Mouse (Mus musculus) stomach, embryonic 15.5 days (tissue): Measurements from ENCODE around the gene Foxred2. TPM values are rescaled to one million over a fixed set of nuclear protein-coding genes. Genes with fewer than 3 reads are reported as not detected.
A peak's percentile ranks its signal among the peaks of the same experiment; 100 is the strongest.

ENCODE experiments used
- ATAC-seq: fragments of 200-750 bp; cut with Nextera tagmentation; 2 replicates; pipeline ENCODE4 v1.8.0; 2017; ENCODE audit warnings: low read depth, moderate number of reproducible peaks, moderate TSS enrichment; ENCODE audit not compliant: insufficient read depth, low FRiP score
- H3K27ac ChIP-seq: fragments of 300-500 bp; sonication (generic); 2 replicates; pipeline ENCODE4 v1.5.1; 2015; ENCODE audit warnings: mild to moderate bottlenecking, inconsistent platforms
- H3K27me3 ChIP-seq: fragments of 300-500 bp; sonication (generic); replicated peaks from 2 replicates; pipeline ENCODE4 v1.6.1; 2015; ENCODE audit warnings: inconsistent platforms
- H3K36me3 ChIP-seq: fragments of 300-500 bp; sonication (generic); 2 replicates; pipeline ENCODE4 v1.6.1; 2015; ENCODE audit warnings: inconsistent platforms
- H3K4me1 ChIP-seq: fragments of 300-500 bp; sonication (generic); 2 replicates; pipeline ENCODE4 v1.6.1; 2015; ENCODE audit warnings: inconsistent platforms
- H3K4me2 ChIP-seq: fragments of 300-500 bp; sonication (generic); 2 replicates; pipeline ENCODE4 v1.6.1; 2015; ENCODE audit warnings: mild to moderate bottlenecking, inconsistent platforms
- H3K4me3 ChIP-seq: fragments of 300-500 bp; sonication (generic); replicated peaks from 2 replicates; pipeline ENCODE4 v1.5.1; 2015; ENCODE audit warnings: inconsistent platforms
- H3K9ac ChIP-seq: fragments of 300-500 bp; sonication (generic); 2 replicates; pipeline ENCODE4 v1.6.1; 2015; ENCODE audit warnings: inconsistent platforms
- H3K9me3 ChIP-seq: fragments of 300-500 bp; sonication (generic); 2 replicates; pipeline ENCODE4 v1.6.1; 2016; ENCODE audit warnings: inconsistent platforms
- WGBS: fragments of 180-500 bp; shearing (Covaris S2); methylation state at CpG from one replicate; pipeline ENCODE4 v1.1.7; 2015; 5-methylcytosine and 5-hydroxymethylcytosine counted together
- polyA plus RNA-seq: library from polyadenylated mRNA; unstranded; fragments of >200 nt; fragmentation: Nextera tagmentation; extraction: Ambion mirVana; gene quantifications from 2 replicates; pipeline ENCODE4 v1.2.1, GENCODE M21; 2015

Gene Foxred2
- polyA plus RNA-seq, 1 experiment from 2014 or later = 3.1 TPM

DNA sequence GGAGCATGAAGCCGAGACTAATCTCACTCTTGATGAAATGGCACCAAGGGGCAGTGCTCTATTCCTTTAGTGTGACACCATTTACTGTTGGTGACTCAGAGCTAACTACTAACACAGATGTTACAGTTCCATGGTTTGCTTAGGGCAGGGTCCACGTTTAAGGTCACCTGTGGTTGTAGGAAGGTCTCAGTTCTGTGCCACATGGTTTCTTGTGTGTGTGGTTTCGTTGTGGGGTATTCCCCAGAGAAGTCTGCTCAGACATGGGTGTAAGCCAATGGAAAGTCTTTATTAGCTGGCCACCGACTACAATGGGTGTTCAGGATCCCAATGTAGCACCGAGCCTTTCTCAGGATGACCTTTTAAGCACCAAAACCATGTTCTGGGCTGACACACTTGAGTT, 18.0 kb downstream of the Foxred2 start:
- Histone ChIP-seq H3K36me3 (no peaks in the 10 kb centered on the region), H3K4me2 (no peak overlapping the region), H3K27ac (no peak overlapping the region), H3K9me3 (no peaks in the 10 kb centered on the region), H3K9ac (no peak overlapping the region), H3K4me1 (peaks cover 9% of the 10 kb centered on the region; the same call in 1 of the 2 replicates), H3K27me3 (0 out of 2 replicates have a peak, but pooled peaks cover 4% of the 10 kb centered on the region), H3K4me3 (no peak overlapping the region)
- WGBS = 75% methylated on average over 5 of the region's 5 CpGs
- no peak for ATAC-seq

GRCm38 (mm10) chr15:77935673-77936375, 20.7 kb downstream of the Foxred2 start:
- 74% methylated on average over 14 of the region's 14 CpGs for WGBS
- H3K9me3 ChIP-seq = no peaks in the 10 kb centered on the region
- peaks cover 11% of the 10 kb centered on the region; the same call in 1 of the 2 replicates for H3K4me1 ChIP-seq
- ATAC-seq = no peak
- no peak overlapping the region for H3K4me2 ChIP-seq
- 0 out of 2 replicates have a peak, but pooled peaks cover 4% of the 10 kb centered on the region for H3K27me3 ChIP-seq
- H3K27ac ChIP-seq = no peak overlapping the region
- H3K36me3 ChIP-seq = no peaks in the 10 kb centered on the region
- H3K4me3 ChIP-seq = no peak overlapping the region
- no peak overlapping the region for H3K9ac ChIP-seq

GRCm38 (mm10) chr15:77934968-77935367, 21.6 kb downstream of the Foxred2 start:
- H3K9me3 ChIP-seq = no peaks in the 10 kb centered on the region
- no peak overlapping the region for H3K9ac ChIP-seq
- peaks cover 11% of the 10 kb centered on the region; the same call in 1 of the 2 replicates for H3K4me1 ChIP-seq
- H3K27me3 ChIP-seq = 0 out of 2 replicates have a peak, but pooled peaks cover 4% of the 10 kb centered on the region
- no peaks in the 10 kb centered on the region for H3K36me3 ChIP-seq
- H3K27ac ChIP-seq = no peak overlapping the region
- no peak for ATAC-seq
- H3K4me2 ChIP-seq = no peak overlapping the region
- H3K4me3 ChIP-seq = no peak overlapping the region
- WGBS = 63% methylated on average over 5 of the region's 5 CpGs

DNA sequence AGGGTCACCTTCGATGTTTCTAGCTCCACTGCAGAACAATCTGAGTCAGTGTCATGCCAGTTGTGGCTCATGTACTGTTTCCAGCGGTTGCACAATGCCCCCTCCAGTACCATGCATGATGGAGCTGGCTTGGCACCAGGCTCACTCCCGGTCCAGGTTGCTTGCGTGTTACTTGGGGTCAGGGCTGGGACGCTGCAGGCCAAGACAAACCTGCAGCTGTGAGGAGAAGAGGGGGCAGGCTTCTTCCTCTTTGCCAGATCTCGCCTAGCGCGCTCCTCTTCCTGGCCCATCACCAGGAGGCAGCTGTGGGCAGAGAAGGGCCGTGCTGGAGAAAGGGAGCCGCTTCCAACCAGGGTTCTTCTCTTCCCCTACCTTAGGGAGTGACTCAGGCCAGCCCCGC, 22.2 kb downstream of the Foxred2 start:
- no peak for ATAC-seq
- no peak overlapping the region for H3K27ac ChIP-seq

DNA sequence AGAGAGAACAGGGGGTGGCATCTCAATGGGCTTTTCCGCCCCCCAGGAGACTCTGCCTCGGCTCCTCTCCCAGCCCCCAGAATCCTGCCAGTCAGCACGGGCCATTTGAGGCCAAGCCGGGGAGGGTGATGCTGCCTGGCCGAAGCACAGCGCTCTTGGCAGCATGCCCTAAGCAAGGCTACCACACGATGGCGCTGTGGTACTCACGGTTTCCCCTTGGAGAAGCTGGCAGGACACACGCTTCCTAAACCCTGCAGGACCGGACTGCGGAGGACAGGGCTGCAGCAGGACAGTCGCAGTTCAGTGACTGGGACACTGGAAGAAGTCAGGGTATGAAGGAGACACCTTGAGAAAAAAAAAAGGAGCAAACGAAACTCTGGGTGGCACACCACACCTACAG, 22.8 kb downstream of the Foxred2 start:
- 0 out of 2 replicates have a peak, but pooled peaks cover 4% of the 10 kb centered on the region for H3K27me3 ChIP-seq
- 2% methylated on average over 14 of the region's 14 CpGs for WGBS
- H3K4me1 ChIP-seq = peaks cover 11% of the 10 kb centered on the region
- no peaks in the 10 kb centered on the region for H3K36me3 ChIP-seq
- H3K4me2 ChIP-seq = peak overlapping the region; percentile 41
- ATAC-seq = peak; percentile 30
- H3K9ac ChIP-seq = no peak overlapping the region
- H3K4me3 ChIP-seq = no peak overlapping the region
- H3K27ac ChIP-seq = no peak overlapping the region
- H3K9me3 ChIP-seq = no peaks in the 10 kb centered on the region

More for the DNA sequence above, 22.2 kb downstream of the Foxred2 start:
- Histone ChIP-seq H3K36me3 (no peaks in the 10 kb centered on the region), H3K4me2 (no peak overlapping the region), H3K4me3 (no peak overlapping the region), H3K9me3 (no peaks in the 10 kb centered on the region), H3K9ac (no peak overlapping the region), H3K4me1 (peaks cover 11% of the 10 kb centered on the region), H3K27me3 (0 out of 2 replicates have a peak, but pooled peaks cover 4% of the 10 kb centered on the region)
- 71% methylated on average over 11 of the region's 11 CpGs for WGBS

DNA sequence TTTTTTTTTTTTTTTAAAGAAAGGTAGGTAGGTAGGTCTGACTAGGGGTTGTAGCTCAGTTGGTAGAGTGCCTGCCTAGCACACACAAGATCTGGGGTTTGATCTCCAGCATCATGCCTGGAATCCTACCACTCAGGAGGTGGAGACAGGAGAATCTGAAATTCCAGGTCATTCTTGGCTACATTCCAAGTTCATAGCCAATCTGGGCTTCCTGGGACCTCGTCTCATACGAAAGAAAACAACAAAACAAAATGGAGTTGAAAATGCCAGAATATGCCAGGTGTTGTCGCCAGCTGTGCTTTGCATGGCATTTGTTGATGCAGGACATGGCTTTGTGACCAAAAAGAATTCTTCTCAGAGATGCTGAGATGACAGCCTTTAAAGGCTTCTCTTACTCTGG, 23.3 kb downstream of the Foxred2 start:
- Histone ChIP-seq H3K36me3 (no peaks in the 10 kb centered on the region), H3K27ac (no peak overlapping the region), H3K4me2 (no peak overlapping the region), H3K9me3 (no peaks in the 10 kb centered on the region), H3K27me3 (0 out of 2 replicates have a peak, but pooled peaks cover 4% of the 10 kb centered on the region), H3K4me1 (peaks cover 11% of the 10 kb centered on the region), H3K4me3 (no peak overlapping the region), H3K9ac (no peak overlapping the region)
- ATAC-seq = no peak
- WGBS = 58% methylated on average over 3 of the region's 3 CpGs

DNA sequence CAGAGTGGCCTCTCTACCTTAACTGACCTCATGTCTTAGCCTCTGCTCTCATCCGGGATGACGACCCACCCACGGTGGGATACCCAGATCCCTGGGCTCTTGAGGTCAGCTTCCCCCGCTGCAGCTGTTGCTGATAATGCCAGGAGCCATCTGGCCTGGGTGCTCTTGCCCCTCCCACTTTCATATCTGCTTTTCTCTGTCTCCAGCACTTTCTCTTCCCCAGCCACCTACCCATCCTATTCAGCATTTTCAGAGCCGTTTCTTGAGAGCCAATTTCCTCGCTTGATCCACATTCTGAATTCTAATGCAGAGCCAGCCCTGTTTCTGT, 24.9 kb downstream of the Foxred2 start:
- 60% methylated on average over 6 of the region's 6 CpGs for WGBS
- H3K9me3 ChIP-seq = no peaks in the 10 kb centered on the region
- H3K9ac ChIP-seq = no peak overlapping the region

DNA sequence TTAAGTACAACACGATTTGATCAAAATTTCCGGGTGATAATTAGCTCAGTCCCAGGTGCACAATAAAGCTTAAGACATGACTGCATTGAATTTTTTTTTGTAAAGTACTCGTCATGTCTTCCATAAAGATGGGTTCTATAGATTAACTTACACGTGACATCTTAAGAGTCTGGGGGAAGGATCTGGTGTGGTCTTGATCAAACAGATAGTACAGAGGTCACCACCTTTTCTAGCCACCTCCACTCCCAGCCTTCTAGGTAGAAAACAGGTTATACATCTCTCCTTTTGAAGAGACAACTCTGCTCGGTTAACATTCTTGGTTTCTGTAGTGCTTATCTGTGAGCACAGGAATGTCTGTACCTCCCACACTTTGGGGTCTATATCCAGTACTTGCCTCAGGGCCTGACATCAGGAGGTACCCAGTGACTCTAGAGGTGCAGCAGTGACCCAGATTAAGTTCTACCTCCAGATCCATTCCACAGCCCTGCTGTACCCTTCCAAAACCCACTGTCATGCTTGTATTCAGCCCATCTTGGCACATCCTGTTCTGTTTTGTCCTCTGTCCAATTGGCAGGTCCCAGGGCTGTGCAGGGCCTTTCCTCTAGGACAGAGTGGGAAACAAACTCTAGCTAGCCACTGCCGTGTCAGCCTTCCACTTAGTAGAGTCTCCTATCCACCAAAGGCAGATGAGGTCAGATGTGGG, 25.4 kb downstream of the Foxred2 start:
- H3K27ac ChIP-seq = no peak overlapping the region
- H3K9ac ChIP-seq = no peak overlapping the region
- peaks cover 17% of the 10 kb centered on the region for H3K4me1 ChIP-seq
- ATAC-seq = no peak
- no peaks in the 10 kb centered on the region for H3K9me3 ChIP-seq
- 71% methylated on average over 6 of the region's 6 CpGs for WGBS
- H3K36me3 ChIP-seq = peaks cover 8% of the 10 kb centered on the region; the same call in 1 of the 2 replicates
- H3K4me3 ChIP-seq = no peak overlapping the region
- H3K27me3 ChIP-seq = 0 out of 2 replicates have a peak, but pooled peaks cover 4% of the 10 kb centered on the region
- H3K4me2 ChIP-seq = no peak overlapping the region

More for the DNA sequence above, 24.9 kb downstream of the Foxred2 start:
- no peak overlapping the region for H3K4me3 ChIP-seq
- peaks cover 17% of the 10 kb centered on the region for H3K4me1 ChIP-seq
- no peak overlapping the region for H3K27ac ChIP-seq
- peaks cover 3% of the 10 kb centered on the region; the same call in 1 of the 2 replicates for H3K36me3 ChIP-seq
- no peak overlapping the region for H3K4me2 ChIP-seq
- ATAC-seq = no peak
- 0 out of 2 replicates have a peak, but pooled peaks cover 4% of the 10 kb centered on the region for H3K27me3 ChIP-seq

- Histone ChIP-seq H3K4me1 (peaks cover 17% of the 10 kb centered on the region), H3K27me3 (0 out of 2 replicates have a peak, but pooled peaks cover 4% of the 10 kb centered on the region), H3K9ac (peak overlapping the region; percentile 4; the same call in 1 of the 2 replicates), H3K36me3 (peaks cover 11% of the 10 kb centered on the region), H3K4me2 (peak overlapping the region; percentile 59), H3K4me3 (peak overlapping the region; percentile 90), H3K9me3 (no peaks in the 10 kb centered on the region), H3K27ac (no peak overlapping the region)
- ATAC-seq = no peak
- WGBS = 48% methylated on average over 8 of the region's 8 CpGs
These were observed 26.7 kb downstream of the Foxred2 start for GRCm38 (mm10) chr15:77929804-77930203.

- peak within 1 kb of the TSS; percentile 66 for H3K4me2 ChIP-seq
- 0% methylated on average over 34 of the region's 34 CpGs for WGBS
- no peaks in the 10 kb centered on the region for H3K9me3 ChIP-seq
- peaks cover 10% of the 10 kb centered on the region for H3K4me1 ChIP-seq
- H3K27ac ChIP-seq = peak within 1 kb of the TSS; percentile 96
- ATAC-seq = peak; percentile 95
- no peaks in the 10 kb centered on the region for H3K27me3 ChIP-seq
- peak within 1 kb of the TSS; percentile 90 for H3K4me3 ChIP-seq
- peak within 1 kb of the TSS; percentile 76 for H3K9ac ChIP-seq
- H3K36me3 ChIP-seq = peaks cover 21% of the 10 kb centered on the region
These were observed 27.7 kb downstream of the Foxred2 start, which contains the start of gene Txn2 for GRCm38 (mm10) chr15:77928673-77929331. Gene Txn2 (minus strand): TSS chr15:77929006.

- H3K4me2 ChIP-seq = peak overlapping the region; percentile 66
- peaks cover 28% of the 10 kb centered on the region for H3K36me3 ChIP-seq
- H3K27ac ChIP-seq = peak overlapping the region; percentile 96
- WGBS = 18% methylated on average over 4 of the region's 4 CpGs
- H3K27me3 ChIP-seq = no peaks in the 10 kb centered on the region
- H3K9me3 ChIP-seq = no peaks in the 10 kb centered on the region
- H3K4me1 ChIP-seq = peaks cover 6% of the 10 kb centered on the region; the same call in 1 of the 2 replicates
- peak overlapping the region; percentile 76 for H3K9ac ChIP-seq
- peak overlapping the region; percentile 90 for H3K4me3 ChIP-seq
- ATAC-seq = no peak
These were observed 28.4 kb downstream of the Foxred2 start for GRCm38 (mm10) chr15:77928091-77928490.
